Mouse (Mus musculus): Measurements from ENCODE around the gene Prr5. TPM values are rescaled to one million over a fixed set of nuclear protein-coding genes. Genes with fewer than 3 reads are reported as not detected.

The Prr5 gene
- 30.6 and 33.1 TPM in 2 replicates for polyA plus RNA-seq (2016; fragmentation: Nextera tagmentation; extraction: Ambion mirVana)

- H3K4me3 ChIP-seq: no peak within 1 kb of the TSS
- peaks cover 62% of the 10 kb centered on the region for H3K4me1 ChIP-seq
- DNase-seq (ENCODE audit: low spot score): no peak
- 0 out of 2 replicates have a peak within 1 kb of the TSS, but pooled peaks have one; percentile 17 for H3K27ac ChIP-seq
- H3K27me3 ChIP-seq (ENCODE audit: insufficient read depth, poor library complexity, severe bottlenecking): peaks cover 14% of the 10 kb centered on the region
- no peaks in the 10 kb centered on the region for H3K9me3 ChIP-seq
- WGBS: 69% methylated on average over 14 of the region's 14 CpGs
- H3K36me3 ChIP-seq: no peaks in the 10 kb centered on the region
These were observed at the start of gene Prr5 for GRCm38 (mm10) chr15:84668938-84669747. Gene Prr5 (plus strand): TSS chr15:84669620.

- H3K4me1 ChIP-seq: peaks cover 4% of the 10 kb centered on the region
- no peaks in the 10 kb centered on the region for H3K9me3 ChIP-seq
- no peak overlapping the region for H3K27ac ChIP-seq
- no peak overlapping the region for H3K4me3 ChIP-seq
- no peaks in the 10 kb centered on the region for H3K36me3 ChIP-seq
- WGBS: 78% methylated on average over 3 of the region's 3 CpGs
- DNase-seq (ENCODE audit: low spot score): no peak
- peaks cover 64% of the 10 kb centered on the region for H3K27me3 ChIP-seq (ENCODE audit: insufficient read depth, poor library complexity, severe bottlenecking)
These were observed 49.4 kb upstream of the Prr5 start for GRCm38 (mm10) chr15:84620028-84620427.

- 31% methylated on average over 14 of the region's 14 CpGs for WGBS
- H3K4me1 ChIP-seq: peaks cover 16% of the 10 kb centered on the region
- peaks cover 48% of the 10 kb centered on the region for H3K27me3 ChIP-seq (ENCODE audit: insufficient read depth, poor library complexity, severe bottlenecking)
These were observed 47.5 kb upstream of the Prr5 start for GRCm38 (mm10) chr15:84621722-84622428.

GRCm38 (mm10) chr15:84624870-84625269 lies 44.5 kb upstream of the Prr5 start:
- Histone ChIP-seq H3K4me1 (peaks cover 16% of the 10 kb centered on the region), H3K9me3 (no peaks in the 10 kb centered on the region), H3K27ac (no peak overlapping the region), H3K4me3 (no peak overlapping the region), H3K36me3 (no peaks in the 10 kb centered on the region), H3K27me3 (ENCODE audit: insufficient read depth, poor library complexity, severe bottlenecking) (peaks cover 62% of the 10 kb centered on the region)
- DNase-seq (ENCODE audit: low spot score): no peak
- 52% methylated on average over 9 of the region's 9 CpGs for WGBS

More at GRCm38 (mm10) chr15:84621722-84622428, 47.5 kb upstream of the Prr5 start:
- DNase-seq (ENCODE audit: low spot score): no peak
- H3K27ac ChIP-seq: no peak overlapping the region
- no peak overlapping the region for H3K4me3 ChIP-seq
- no peaks in the 10 kb centered on the region for H3K9me3 ChIP-seq
- no peaks in the 10 kb centered on the region for H3K36me3 ChIP-seq

- DNase-seq (ENCODE audit: low spot score): no peak
These were observed 43.6 kb upstream of the Prr5 start for GRCm38 (mm10) chr15:84625712-84626414.

GRCm38 (mm10) chr15:84627308-84627707 lies 42.1 kb upstream of the Prr5 start:
- Histone ChIP-seq H3K27me3 (ENCODE audit: insufficient read depth, poor library complexity, severe bottlenecking) (peaks cover 40% of the 10 kb centered on the region), H3K4me3 (no peak overlapping the region), H3K36me3 (no peaks in the 10 kb centered on the region), H3K27ac (no peak overlapping the region), H3K9me3 (no peaks in the 10 kb centered on the region), H3K4me1 (peaks cover 16% of the 10 kb centered on the region)
- WGBS: 80% methylated on average over 5 of the region's 5 CpGs
- no peak for DNase-seq (ENCODE audit: low spot score)

More at GRCm38 (mm10) chr15:84625712-84626414, 43.6 kb upstream of the Prr5 start:
- Histone ChIP-seq H3K4me3 (no peak overlapping the region), H3K4me1 (peaks cover 16% of the 10 kb centered on the region), H3K27me3 (ENCODE audit: insufficient read depth, poor library complexity, severe bottlenecking) (peaks cover 54% of the 10 kb centered on the region), H3K27ac (no peak overlapping the region), H3K9me3 (no peaks in the 10 kb centered on the region), H3K36me3 (no peaks in the 10 kb centered on the region)
- WGBS: 47% methylated on average over 6 of the region's 6 CpGs

GRCm38 (mm10) chr15:84629680-84630079 lies 39.7 kb upstream of the Prr5 start:
- Histone ChIP-seq H3K9me3 (no peaks in the 10 kb centered on the region), H3K27me3 (ENCODE audit: insufficient read depth, poor library complexity, severe bottlenecking) (peaks cover 27% of the 10 kb centered on the region; the same call in 1 of the 2 replicates), H3K4me3 (no peak overlapping the region), H3K27ac (no peak overlapping the region), H3K36me3 (no peaks in the 10 kb centered on the region), H3K4me1 (peaks cover 15% of the 10 kb centered on the region)
- WGBS: 7% methylated on average over 3 of the region's 3 CpGs
- DNase-seq (ENCODE audit: low spot score): no peak

- Histone ChIP-seq H3K27me3 (ENCODE audit: insufficient read depth, poor library complexity, severe bottlenecking) (peaks cover 27% of the 10 kb centered on the region; the same call in 1 of the 2 replicates), H3K4me3 (no peak overlapping the region), H3K36me3 (no peaks in the 10 kb centered on the region), H3K9me3 (no peaks in the 10 kb centered on the region), H3K4me1 (no peaks in the 10 kb centered on the region), H3K27ac (no peak overlapping the region)
- WGBS: under 1% methylated on average over 7 of the region's 7 CpGs
- DNase-seq (ENCODE audit: low spot score): peak; percentile 88
These were observed 37.9 kb upstream of the Prr5 start for GRCm38 (mm10) chr15:84631560-84631959.

GRCm38 (mm10) chr15:84634361-84634760 lies 35.1 kb upstream of the Prr5 start:
- H3K36me3 ChIP-seq: no peaks in the 10 kb centered on the region
- H3K4me3 ChIP-seq: no peak overlapping the region
- 62% methylated on average over 3 of the region's 3 CpGs for WGBS

GRCm38 (mm10) chr15:84638405-84638804 lies 31.0 kb upstream of the Prr5 start:
- Histone ChIP-seq H3K36me3 (no peaks in the 10 kb centered on the region), H3K4me1 (peaks cover 52% of the 10 kb centered on the region), H3K4me3 (no peak overlapping the region), H3K27me3 (ENCODE audit: insufficient read depth, poor library complexity, severe bottlenecking) (no peaks in the 10 kb centered on the region), H3K27ac (peak overlapping the region; percentile 89), H3K9me3 (no peaks in the 10 kb centered on the region)
- DNase-seq (ENCODE audit: low spot score): no peak

More at GRCm38 (mm10) chr15:84634361-84634760, 35.1 kb upstream of the Prr5 start:
- no peak for DNase-seq (ENCODE audit: low spot score)
- no peak overlapping the region for H3K27ac ChIP-seq
- H3K4me1 ChIP-seq: peaks cover 12% of the 10 kb centered on the region
- H3K27me3 ChIP-seq (ENCODE audit: insufficient read depth, poor library complexity, severe bottlenecking): 0 out of 2 replicates have a peak, but pooled peaks cover 7% of the 10 kb centered on the region
- H3K9me3 ChIP-seq: no peaks in the 10 kb centered on the region

- H3K4me3 ChIP-seq: no peak overlapping the region
- H3K36me3 ChIP-seq: no peaks in the 10 kb centered on the region
- H3K27me3 ChIP-seq (ENCODE audit: insufficient read depth, poor library complexity, severe bottlenecking): no peaks in the 10 kb centered on the region
- DNase-seq (ENCODE audit: low spot score): no peak
- peak overlapping the region; percentile 89 for H3K27ac ChIP-seq
- 50% methylated on average over 5 of the region's 5 CpGs for WGBS
- H3K4me1 ChIP-seq: peaks cover 59% of the 10 kb centered on the region
- H3K9me3 ChIP-seq: no peaks in the 10 kb centered on the region
These were observed 30.4 kb upstream of the Prr5 start for GRCm38 (mm10) chr15:84639072-84639450.

- no peak for DNase-seq (ENCODE audit: low spot score)
- peak overlapping the region; percentile 89 for H3K27ac ChIP-seq
- H3K4me1 ChIP-seq: peaks cover 59% of the 10 kb centered on the region
- 29% methylated on average over 6 of the region's 6 CpGs for WGBS
- no peaks in the 10 kb centered on the region for H3K36me3 ChIP-seq
- H3K27me3 ChIP-seq (ENCODE audit: insufficient read depth, poor library complexity, severe bottlenecking): no peaks in the 10 kb centered on the region
- H3K4me3 ChIP-seq: no peak overlapping the region
- H3K9me3 ChIP-seq: no peaks in the 10 kb centered on the region
These were observed 29.8 kb upstream of the Prr5 start for GRCm38 (mm10) chr15:84639451-84640136.

Data from heart, embryonic 10.5 days (tissue).